Mouse (Mus musculus): Measurements from ENCODE around the gene Uncx.

- no peak for TF ChIP-seq CTCF (IDR thresholded peaks at IDR 0.05; ENCODE audit: extremely low read depth, insufficient read length, insufficient replicate concordance, low read depth, low read length)
- TF ChIP-seq POLR2A (IDR thresholded peaks at IDR 0.05; ENCODE audit: low read depth, low read length), result no peak
These were observed 1.3 kb upstream of the Uncx start for GRCm38 (mm10) chr5:139542043-139542365.

Data from small intestine, adult 2 months (tissue).